In the genomic region with DNA sequence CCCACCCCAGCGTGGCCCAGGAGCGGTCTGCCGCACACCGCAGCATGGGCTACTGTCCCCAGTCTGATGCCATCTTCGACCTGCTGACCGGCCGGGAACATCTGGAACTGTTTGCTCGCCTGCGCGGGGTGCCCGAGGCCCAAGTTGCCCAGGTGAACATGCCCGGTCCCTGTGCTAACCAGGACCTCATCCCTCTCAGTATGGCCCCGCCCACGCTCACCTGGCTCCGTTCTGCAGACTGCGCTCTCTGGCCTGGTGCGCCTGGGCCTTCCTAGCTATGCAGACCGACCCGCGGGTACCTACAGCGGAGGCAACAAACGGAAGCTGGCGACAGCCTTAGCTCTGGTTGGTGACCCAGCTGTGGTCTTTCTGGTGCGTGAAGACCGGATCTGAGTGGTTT, we compare ENCODE assay signal across 11 mouse cellular contexts.
"Had no signal": no experiment of that assay in that cellular context is flagged by ENCODE, and none has a peak within 500 bp of the region (broad histone marks: within the 10 kb centered on the region; RNA-seq: fewer than 3 reads in every experiment).

No protein-coding gene starts in this region.

- H3K4me3 ChIP-seq: myocyte; neural tube, embryonic 15.5 days had no signal

- H3K9ac ChIP-seq: liver, embryonic 14.5 days; neural tube, embryonic 15.5 days had no signal

- H3K27ac ChIP-seq: liver, embryonic 14.5 days; neural tube, embryonic 15.5 days had no signal

- H3K4me1 ChIP-seq: neural tube, embryonic 15.5 days had no signal

- H3K4me2 ChIP-seq: neural tube, embryonic 15.5 days had no signal

- DNase-seq: kidney, postnatal 10 days; left cerebral cortex, postnatal 4 days; liver; lung, adult 18-20 months; midbrain, embryonic 14.5 days; right cerebral cortex, adult 18-20 months; right cerebral cortex, postnatal 25 days; thymus, postnatal 4 days had no signal
